Comparison of ENCODE assay signal across 28 mouse cellular contexts in genomic region chr7:109641102-109641501, GRCm38 (mm10).
A peak's percentile ranks its signal among the peaks of the same experiment; 100 is the strongest.
DNase-seq lines count a peak whose midpoint lies in the region; ATAC-seq and TF ChIP-seq lines count a peak whose summit lies in the region.
"Had no signal": no experiment of that assay in that cellular context is flagged by ENCODE, and none has a peak within 500 bp of the region (broad histone marks: within the 10 kb centered on the region; RNA-seq: fewer than 3 reads in every experiment).

No protein-coding gene starts in this region.

- 0 out of 2 replicates have a peak, but pooled peaks have one; percentile 40 for ATAC-seq in limb, embryonic 12.5 days (ENCODE audit: insufficient number of reproducible peaks, insufficient read depth, low FRiP score, low TSS enrichment, low read depth)
- peak; percentile 56 for ATAC-seq in embryonic facial prominence, embryonic 14.5 days (ENCODE audit: low read depth)
- ATAC-seq: activated CD4-positive, CD25-positive, alpha-beta regulatory T cell, adult 4 months; forebrain, embryonic 13.5 days; inflammation-experienced regulatory T-cells, adult 6 months had no signal

- no peaks in the 10 kb centered on the region for H3K27me3 ChIP-seq in limb, embryonic 12.5 days
- no peaks in the 10 kb centered on the region for H3K27me3 ChIP-seq in limb, embryonic 10.5 days (ENCODE audit: low read depth, poor library complexity, severe bottlenecking)
- no peaks in the 10 kb centered on the region for H3K27me3 ChIP-seq in embryonic facial prominence, embryonic 14.5 days (replicated peaks; ENCODE audit: control insufficient read depth, insufficient read depth, low read length)
- H3K27me3 ChIP-seq: forebrain, embryonic 13.5 days; neural tube, embryonic 12.5 days had no signal

- H3K4me3 ChIP-seq in gastrocnemius, adult 2 months, result no peak overlapping the region
- no peak overlapping the region for H3K4me3 ChIP-seq in limb, embryonic 12.5 days (replicated peaks)
- H3K4me3 ChIP-seq in limb, embryonic 10.5 days, result no peak overlapping the region
- H3K4me3 ChIP-seq in embryonic facial prominence, embryonic 14.5 days (ENCODE audit: low read depth, low read length), result no peak overlapping the region
- H3K4me3 ChIP-seq: forebrain, embryonic 13.5 days; heart, embryonic 10.5 days; neural tube, embryonic 12.5 days had no signal

- no peak overlapping the region for H3K9ac ChIP-seq in limb, embryonic 12.5 days (replicated peaks)
- no peak overlapping the region for H3K9ac ChIP-seq in embryonic facial prominence, embryonic 14.5 days (ENCODE audit: low read depth, low read length)
- H3K9ac ChIP-seq: forebrain, embryonic 13.5 days; hindbrain, embryonic 14.5 days; neural tube, embryonic 12.5 days had no signal

- WGBS in limb, embryonic 12.5 days, result 52% methylated on average over 8 of the region's 8 CpGs
- 87% methylated on average over 8 of the region's 8 CpGs for WGBS in limb, embryonic 10.5 days
- 27% methylated on average over 8 of the region's 8 CpGs for WGBS in embryonic facial prominence, embryonic 14.5 days

- H3K27ac ChIP-seq in gastrocnemius, adult 2 months, result peak overlapping the region; percentile 56
- H3K27ac ChIP-seq in limb, embryonic 12.5 days, result peak overlapping the region; percentile 46; the same call in 1 of the 2 replicates
- no peak overlapping the region for H3K27ac ChIP-seq in limb, embryonic 10.5 days
- no peak overlapping the region for H3K27ac ChIP-seq in embryonic facial prominence, embryonic 14.5 days (replicated peaks; ENCODE audit: low read depth, low read length)
- H3K27ac ChIP-seq: forebrain, embryonic 13.5 days; heart, embryonic 10.5 days; hindbrain, embryonic 14.5 days; neural tube, embryonic 12.5 days had no signal

- H3K4me2 ChIP-seq in limb, embryonic 12.5 days, result no peak overlapping the region; the same call in 1 of the 2 replicates
- no peak overlapping the region for H3K4me2 ChIP-seq in embryonic facial prominence, embryonic 14.5 days (ENCODE audit: low read depth, low read length)
- H3K4me2 ChIP-seq: forebrain, embryonic 13.5 days; hindbrain, embryonic 14.5 days; neural tube, embryonic 12.5 days had no signal

- no peak for TF ChIP-seq CTCF in gastrocnemius, adult 2 months (IDR thresholded peaks at IDR 0.05)

- H3K4me1 ChIP-seq in limb, embryonic 12.5 days (replicated peaks), result peaks cover 42% of the 10 kb centered on the region
- H3K4me1 ChIP-seq in limb, embryonic 10.5 days, result peaks cover 23% of the 10 kb centered on the region
- peaks cover 35% of the 10 kb centered on the region for H3K4me1 ChIP-seq in embryonic facial prominence, embryonic 14.5 days (ENCODE audit: control insufficient read depth, insufficient read depth, low read length)
- H3K4me1 ChIP-seq: neural tube, embryonic 12.5 days had no signal

- H3K9me3 ChIP-seq in limb, embryonic 12.5 days, result no peaks in the 10 kb centered on the region
- no peaks in the 10 kb centered on the region for H3K9me3 ChIP-seq in limb, embryonic 10.5 days (replicated peaks)
- no peaks in the 10 kb centered on the region for H3K9me3 ChIP-seq in embryonic facial prominence, embryonic 14.5 days (ENCODE audit: control insufficient read depth, low read length)
- H3K9me3 ChIP-seq: forebrain, embryonic 13.5 days; heart, embryonic 10.5 days; neural tube, embryonic 12.5 days had no signal

- intact Hi-C loops in gastrocnemius, adult 2 months (cut with DNase I), result no loop called here

- no peak for DNase-seq in gastrocnemius, adult 2 months
- DNase-seq in gastrocnemius, postnatal 25 days, result no peak
- no peak for DNase-seq in limb, embryonic 10.5 days (ENCODE audit: low spot score)
- peak; percentile 33 for DNase-seq in NIH3T3 (ENCODE audit: low read depth)
- DNase-seq in embryonic facial prominence, embryonic 14.5 days (ENCODE audit: low spot score), result peak; percentile 71
- DNase-seq in adrenal gland, adult 2 months, result no peak
- no peak for DNase-seq in Muller cell, postnatal 12 days (ENCODE audit: inconsistent ontology term)
- DNase-seq: adrenal gland, postnatal 10 days; cerebellum, adult 8-10 months; cerebellum, postnatal 36 days; embryo, embryonic 11 days; gastrocnemius, postnatal 14 days; heart, postnatal 4 days; kidney, adult 9 months; kidney, postnatal 4 days; layer of hippocampus, adult 9-11 months; lung, adult 18-20 months; lung, postnatal 4 days; midbrain, embryonic 14.5 days; right cerebral cortex, postnatal 14 days; thymus, postnatal 36 days had no signal

- no peaks in the 10 kb centered on the region for H3K36me3 ChIP-seq in limb, embryonic 12.5 days
- no peaks in the 10 kb centered on the region; the same call in 1 of the 2 replicates for H3K36me3 ChIP-seq in limb, embryonic 10.5 days
- H3K36me3 ChIP-seq in embryonic facial prominence, embryonic 14.5 days (ENCODE audit: control insufficient read depth, insufficient read depth, low read length), result no peaks in the 10 kb centered on the region
- H3K36me3 ChIP-seq: heart, embryonic 10.5 days; neural tube, embryonic 12.5 days had no signal

Comparison
In these comparisons a context has a peak if more than half of its experiments do, and no peak if none do; other contexts are left out.
1. H3K27ac ChIP-seq: peak in gastrocnemius, adult 2 months (single experiment) and limb, embryonic 12.5 days (single experiment); none in limb, embryonic 10.5 days (single experiment) and embryonic facial prominence, embryonic 14.5 days (single experiment).
2. DNase-seq: peak in NIH3T3 (single experiment) and embryonic facial prominence, embryonic 14.5 days (single experiment); none in gastrocnemius, adult 2 months (single experiment), gastrocnemius, postnatal 25 days (single experiment), limb, embryonic 10.5 days (single experiment), adrenal gland, adult 2 months (single experiment) and Muller cell, postnatal 12 days (single experiment).